Mouse (Mus musculus) hindbrain, embryonic 10.5 days (tissue): ENCODE measurements around the gene Lipt2. TPM values are rescaled to one million over a fixed set of nuclear protein-coding genes. Genes with fewer than 3 reads are reported as not detected.

Experiments
- polyA plus RNA-seq: library from polyadenylated mRNA; unstranded; fragments of >200 nt; fragmentation: Nextera tagmentation; extraction: Ambion mirVana; gene quantifications from 2 replicates; pipeline ENCODE4 v1.2.1, GENCODE M21; 2016

Lipt2 gene
- polyA plus RNA-seq, 1 experiment from 2014 or later: 26.9 TPM

Other genes starting within 250 kb of the Lipt2 start
- gene Rnf169, start 178.8 kb upstream of the Lipt2 start, polyA plus RNA-seq: 4.7 and 5.9 TPM in 2 replicates
- gene Chrdl2, start 153.1 kb upstream of the Lipt2 start, polyA plus RNA-seq: 0.37 and 0.56 TPM in 2 replicates
- gene Pold3, start 37.7 kb upstream of the Lipt2 start, polyA plus RNA-seq: 70.7 and 107 TPM in 2 replicates
- gene Kcne3, start 17.2 kb downstream of the Lipt2 start, polyA plus RNA-seq: 5.3 and 7.1 TPM in 2 replicates
- 4.9 and 5.1 TPM in 2 replicates for gene Pgm2l1, start 68.1 kb downstream of the Lipt2 start, polyA plus RNA-seq
- 1.0 and 3.5 TPM in 2 replicates for gene P4ha3, start 126.2 kb downstream of the Lipt2 start, polyA plus RNA-seq
- gene C2cd3, start 213.0 kb downstream of the Lipt2 start, polyA plus RNA-seq: 33.5 and 34.7 TPM in 2 replicates
- gene Ppme1, start 213.0 kb downstream of the Lipt2 start, polyA plus RNA-seq: 104 and 118 TPM in 2 replicates